Comparison of ENCODE assay signal across 8 mouse cellular contexts in genomic region chr2:115854828-115855311, GRCm38 (mm10).
DNase-seq lines count a peak whose midpoint lies in the region; ATAC-seq and TF ChIP-seq lines count a peak whose summit lies in the region.

No protein-coding gene starts in this region.

- WGBS in limb, embryonic 14.5 days, result under 1% methylated on average over 25 of the region's 25 CpGs

- H3K9ac ChIP-seq in limb, embryonic 14.5 days (ENCODE audit: low read depth, low read length, severe bottlenecking), result no peak overlapping the region

- peak overlapping the region; percentile 14 for H3K4me3 ChIP-seq in limb, embryonic 14.5 days (replicated peaks; ENCODE audit: low read length)

- peaks cover 90% of the 10 kb centered on the region for H3K27me3 ChIP-seq in limb, embryonic 14.5 days (ENCODE audit: control insufficient read depth, insufficient read depth, low read length)

- TF ChIP-seq POLR2A in limb, embryonic 14.5 days (IDR thresholded peaks at IDR 0.05; ENCODE audit: borderline replicate concordance, extremely low read depth, insufficient read depth, insufficient read length), result no peak

- no peak overlapping the region for H3K27ac ChIP-seq in limb, embryonic 14.5 days (replicated peaks; ENCODE audit: low read depth, low read length)

- DNase-seq in adrenal gland, adult (ENCODE audit: inconsistent age in 2 of 2, low spot score in 1 of 2), result peak; percentile 59 to 76
- DNase-seq in adrenal gland, postnatal 25 days, result no peak
- DNase-seq in right cerebral cortex, postnatal 14 days, result peak; percentile 18
- DNase-seq in right cerebral cortex, postnatal 36 days (ENCODE audit: low spot score in 2 of 2), result no peak
- DNase-seq in limb, embryonic 14.5 days (ENCODE audit: low spot score), result no peak
- no peak for DNase-seq in natural killer cell, adult 2 months (ENCODE audit: low spot score in 2 of 2)
- no peak for DNase-seq in layer of hippocampus, adult 9-11 months

- H3K9me3 ChIP-seq in limb, embryonic 14.5 days (ENCODE audit: control insufficient read depth, low read length), result no peaks in the 10 kb centered on the region

- H3K36me3 ChIP-seq in limb, embryonic 14.5 days (ENCODE audit: control insufficient read depth, insufficient read depth, low read length), result no peaks in the 10 kb centered on the region

- H3K4me2 ChIP-seq in limb, embryonic 14.5 days (replicated peaks; ENCODE audit: low read depth, low read length, severe bottlenecking), result peak overlapping the region; percentile 26

- no peak for ATAC-seq in limb, embryonic 14.5 days (ENCODE audit: low FRiP score, low read depth)
- no peak for ATAC-seq in megakaryocyte, adult 5-6 weeks (ENCODE audit: poor library complexity, severe bottlenecking)

- H3K4me1 ChIP-seq in limb, embryonic 14.5 days (ENCODE audit: control insufficient read depth, insufficient read depth, low read length), result peaks cover 15% of the 10 kb centered on the region

Comparison
In these comparisons a context has a peak if more than half of its experiments do, and no peak if none do; other contexts are left out.
1. DNase-seq: peak in adrenal gland, adult (2 of 2) and right cerebral cortex, postnatal 14 days (single experiment); none in adrenal gland, postnatal 25 days (single experiment), right cerebral cortex, postnatal 36 days (0 of 2), limb, embryonic 14.5 days (single experiment), natural killer cell, adult 2 months (0 of 2) and layer of hippocampus, adult 9-11 months (single experiment).